20 mouse cellular contexts compared by ENCODE assay signal in the genomic region with DNA sequence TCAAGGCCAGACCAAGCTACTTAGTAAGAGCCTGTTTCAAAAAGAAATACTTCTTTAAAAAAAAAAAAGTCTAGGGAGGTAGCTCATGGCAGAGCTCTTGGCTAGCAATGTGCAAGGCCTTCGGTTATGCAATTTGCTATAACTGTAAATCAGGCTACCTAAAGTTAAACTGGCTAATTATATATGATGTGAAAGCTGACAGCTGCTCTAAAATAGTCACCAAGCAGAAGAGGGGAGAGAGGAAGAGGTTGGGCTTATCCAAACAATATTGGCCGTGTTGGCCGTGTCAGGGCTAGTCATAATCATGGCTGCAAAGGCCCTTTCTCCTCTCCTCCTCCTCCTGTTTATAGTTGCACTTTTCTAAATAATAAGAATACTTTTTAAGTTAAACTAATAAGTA.
A peak's percentile ranks its signal among the peaks of the same experiment; 100 is the strongest.
DNase-seq lines count a peak whose midpoint lies in the region; ATAC-seq and TF ChIP-seq lines count a peak whose summit lies in the region.
"Had no signal": no experiment of that assay in that cellular context is flagged by ENCODE, and none has a peak within 500 bp of the region (broad histone marks: within the 10 kb centered on the region; RNA-seq: fewer than 3 reads in every experiment).

No protein-coding gene starts in this region.

- H3K4me2 ChIP-seq in heart, embryonic 11.5 days: no peak overlapping the region
- no peak overlapping the region for H3K4me2 ChIP-seq in hindbrain, embryonic 14.5 days (replicated peaks)
- no peak overlapping the region for H3K4me2 ChIP-seq in lung, embryonic 16.5 days (ENCODE audit: low read depth, low read length)
- H3K4me2 ChIP-seq: embryonic facial prominence, embryonic 15.5 days; hindbrain, embryonic 13.5 days; intestine, embryonic 15.5 days had no signal

- H3K27me3 ChIP-seq in heart, embryonic 11.5 days (ENCODE audit: control insufficient read depth, insufficient read depth, low read length): no peaks in the 10 kb centered on the region
- no peaks in the 10 kb centered on the region for H3K27me3 ChIP-seq in hindbrain, embryonic 10.5 days (ENCODE audit: insufficient read depth, poor library complexity, severe bottlenecking)
- H3K27me3 ChIP-seq in hindbrain, embryonic 14.5 days (ENCODE audit: control insufficient read depth, insufficient read depth, low read length): no peaks in the 10 kb centered on the region
- no peaks in the 10 kb centered on the region for H3K27me3 ChIP-seq in lung, embryonic 16.5 days (ENCODE audit: control insufficient read depth, insufficient read depth, low read depth, low read length)
- H3K27me3 ChIP-seq: embryonic facial prominence, embryonic 15.5 days; hindbrain, embryonic 13.5 days; intestine, embryonic 15.5 days had no signal

- no peak for DNase-seq in heart, adult 18-20 months
- no peak for DNase-seq in hindbrain, embryonic 10.5 days (ENCODE audit: low spot score)
- no peak for DNase-seq in hindbrain, embryonic 14.5 days (ENCODE audit: low spot score)
- no peak for DNase-seq in lung, postnatal 4 days
- no peak for DNase-seq in urinary bladder, adult 18-20 months (ENCODE audit: low spot score in 2 of 2)
- DNase-seq: adrenal gland, postnatal 25 days; cerebellum, adult 2 months; cerebellum, postnatal 10 days; embryo, embryonic 11 days; gastrocnemius, postnatal 36 days; heart, postnatal 36 days had no signal

- TF ChIP-seq POLR2A in olfactory bulb, adult 2 months (IDR thresholded peaks at IDR 0.05; ENCODE audit: insufficient read depth, low read depth, low read length): no peak

- peaks cover 9% of the 10 kb centered on the region; the same call in 1 of the 2 replicates for H3K4me1 ChIP-seq in heart, embryonic 11.5 days (ENCODE audit: control insufficient read depth, insufficient read depth, low read length)
- peaks cover 20% of the 10 kb centered on the region for H3K4me1 ChIP-seq in hindbrain, embryonic 10.5 days (replicated peaks)
- H3K4me1 ChIP-seq in hindbrain, embryonic 14.5 days (replicated peaks; ENCODE audit: control insufficient read depth, insufficient read depth, low read length): no peaks in the 10 kb centered on the region
- no peaks in the 10 kb centered on the region for H3K4me1 ChIP-seq in lung, embryonic 16.5 days (replicated peaks; ENCODE audit: control insufficient read depth, insufficient read depth, low read length)
- peaks cover 27% of the 10 kb centered on the region for H3K4me1 ChIP-seq in olfactory bulb, adult 2 months (ENCODE audit: control insufficient read depth, insufficient read depth, low read length)
- H3K4me1 ChIP-seq: embryonic facial prominence, embryonic 15.5 days; hindbrain, embryonic 13.5 days; intestine, embryonic 15.5 days had no signal

- WGBS in heart, embryonic 11.5 days (ENCODE audit: insufficient replicate concordance): 79% methylated on average over 3 of the region's 3 CpGs
- 83% methylated on average over 3 of the region's 3 CpGs for WGBS in hindbrain, embryonic 10.5 days
- WGBS in hindbrain, embryonic 14.5 days: 89% methylated on average over 3 of the region's 3 CpGs
- WGBS in lung, embryonic 16.5 days: 27% methylated on average over 3 of the region's 3 CpGs
- 66% methylated on average over 3 of the region's 3 CpGs for whole genome bisulfite sequencing in olfactory bulb, adult 2 months

- TF ChIP-seq CTCF in olfactory bulb, adult 2 months (IDR thresholded peaks at IDR 0.05; ENCODE audit: insufficient read depth, low read depth, low read length): no peak

- H3K9ac ChIP-seq in heart, embryonic 11.5 days (ENCODE audit: low read depth, low read length): no peak overlapping the region
- no peak overlapping the region for H3K9ac ChIP-seq in hindbrain, embryonic 14.5 days
- no peak overlapping the region for H3K9ac ChIP-seq in lung, embryonic 16.5 days (ENCODE audit: low read length)
- H3K9ac ChIP-seq: embryonic facial prominence, embryonic 15.5 days; hindbrain, embryonic 13.5 days; intestine, embryonic 15.5 days had no signal

- no peak for ATAC-seq in heart, embryonic 11.5 days (replicated peaks; ENCODE audit: insufficient number of reproducible peaks, low FRiP score, low TSS enrichment)
- no peak for ATAC-seq in hindbrain, embryonic 14.5 days (ENCODE audit: low FRiP score)
- ATAC-seq in lung, embryonic 16.5 days (ENCODE audit: low read depth): peak; percentile 65
- ATAC-seq: forebrain, embryonic 14.5 days; intestine, embryonic 15.5 days had no signal

- peaks cover 28% of the 10 kb centered on the region for H3K36me3 ChIP-seq in heart, embryonic 11.5 days (ENCODE audit: control insufficient read depth, insufficient read depth, low read length)
- H3K36me3 ChIP-seq in hindbrain, embryonic 10.5 days: peaks cover 98% of the 10 kb centered on the region
- peaks cover 93% of the 10 kb centered on the region for H3K36me3 ChIP-seq in hindbrain, embryonic 14.5 days (replicated peaks; ENCODE audit: control insufficient read depth, insufficient read depth)
- H3K36me3 ChIP-seq in lung, embryonic 16.5 days (ENCODE audit: control insufficient read depth, insufficient read depth, low read length): peaks cover 26% of the 10 kb centered on the region

- H3K27ac ChIP-seq in heart, embryonic 11.5 days (ENCODE audit: low read depth, low read length): peak overlapping the region; percentile 10; the same call in 1 of the 2 replicates
- peak overlapping the region; percentile 76 for H3K27ac ChIP-seq in hindbrain, embryonic 10.5 days
- no peak overlapping the region for H3K27ac ChIP-seq in hindbrain, embryonic 14.5 days
- H3K27ac ChIP-seq in lung, embryonic 16.5 days (ENCODE audit: low read length): no peak overlapping the region
- H3K27ac ChIP-seq in olfactory bulb, adult 2 months (ENCODE audit: insufficient read depth, low read depth, low read length): peak overlapping the region; percentile 60
- H3K27ac ChIP-seq: embryonic facial prominence, embryonic 15.5 days; hindbrain, embryonic 13.5 days; intestine, embryonic 15.5 days had no signal

- no peak overlapping the region for H3K4me3 ChIP-seq in heart, embryonic 11.5 days (ENCODE audit: low read depth, low read length)
- no peak overlapping the region for H3K4me3 ChIP-seq in hindbrain, embryonic 10.5 days
- H3K4me3 ChIP-seq in hindbrain, embryonic 14.5 days (replicated peaks; ENCODE audit: low read length): no peak overlapping the region
- H3K4me3 ChIP-seq in lung, embryonic 16.5 days (ENCODE audit: low read length): no peak overlapping the region
- no peak overlapping the region for H3K4me3 ChIP-seq in olfactory bulb, adult 2 months (ENCODE audit: insufficient read depth, low read depth, low read length)
- H3K4me3 ChIP-seq: embryonic facial prominence, embryonic 15.5 days; erythroblast, embryonic 14.5 days; forebrain, embryonic 10.5 days; hindbrain, embryonic 13.5 days; intestine, embryonic 15.5 days had no signal

- no peaks in the 10 kb centered on the region for H3K9me3 ChIP-seq in heart, embryonic 11.5 days (replicated peaks; ENCODE audit: control insufficient read depth, low read length)
- peaks cover 4% of the 10 kb centered on the region; the same call in 1 of the 2 replicates for H3K9me3 ChIP-seq in hindbrain, embryonic 10.5 days
- H3K9me3 ChIP-seq in hindbrain, embryonic 14.5 days (ENCODE audit: control insufficient read depth, low read length): no peaks in the 10 kb centered on the region
- no peaks in the 10 kb centered on the region for H3K9me3 ChIP-seq in lung, embryonic 16.5 days (ENCODE audit: control insufficient read depth, low read length)
- H3K9me3 ChIP-seq: embryonic facial prominence, embryonic 15.5 days; forebrain, embryonic 10.5 days; hindbrain, embryonic 13.5 days; intestine, embryonic 15.5 days had no signal

Comparison
In these comparisons a context has a peak if more than half of its experiments do, and no peak if none do; other contexts are left out.
1. H3K27ac ChIP-seq: peak in heart, embryonic 11.5 days (single experiment), hindbrain, embryonic 10.5 days (single experiment) and olfactory bulb, adult 2 months (single experiment); none in hindbrain, embryonic 14.5 days (single experiment) and lung, embryonic 16.5 days (single experiment).